Mouse (Mus musculus) heart, adult 11 months (tissue): ENCODE results near the gene Hykk.
"Not testable (repeated sequence)": the region's sequence is repeated elsewhere in the genome, so short reads cannot be mapped to it uniquely, and the experiment has no call there.

Experiments used
- DNase-seq: peaks from one replicate; pipeline ENCODE4 v3.0.0; 2022

The Hykk gene

GRCm38 (mm10) chr9:54917010-54917677 lies at the start of gene Hykk:
Gene Hykk (plus strand): TSS chr9:54917283.
- peak; percentile 100 for DNase-seq

- no peak for DNase-seq
These were observed 38.3 kb upstream of the Hykk start for GRCm38 (mm10) chr9:54878759-54879158.

- no peak for DNase-seq
These were observed 25.0 kb upstream of the Hykk start for GRCm38 (mm10) chr9:54892111-54892510.

- no peak for DNase-seq
These were observed 20.0 kb upstream of the Hykk start for GRCm38 (mm10) chr9:54897097-54897496.

GRCm38 (mm10) chr9:54909446-54909845 lies 7.6 kb upstream of the Hykk start:
- no peak for DNase-seq

GRCm38 (mm10) chr9:54915576-54915975 lies 1.5 kb upstream of the Hykk start:
- peak; percentile 69 for DNase-seq

- peak; percentile 92 for DNase-seq
These were observed 682 bp upstream of the Hykk start for GRCm38 (mm10) chr9:54916401-54916800.

GRCm38 (mm10) chr9:54918191-54918590 lies 1.1 kb downstream of the Hykk start:
- DNase-seq: peak; percentile 28

GRCm38 (mm10) chr9:54918781-54919180 lies 1.7 kb downstream of the Hykk start:
- DNase-seq: peak; percentile 1

GRCm38 (mm10) chr9:54919946-54920345 lies 2.9 kb downstream of the Hykk start:
- DNase-seq: peak; percentile 85

- DNase-seq: no peak
These were observed 13.7 kb downstream of the Hykk start for GRCm38 (mm10) chr9:54930741-54931140.

GRCm38 (mm10) chr9:54931765-54932164 lies 14.7 kb downstream of the Hykk start:
- DNase-seq: peak; percentile 35

- DNase-seq: peak; percentile 11
These were observed 15.3 kb downstream of the Hykk start for GRCm38 (mm10) chr9:54932379-54932778.

- peak; percentile 87 for DNase-seq
These were observed 25.0 kb downstream of the Hykk start for GRCm38 (mm10) chr9:54942071-54942470.

GRCm38 (mm10) chr9:54944467-54944866 lies 27.4 kb downstream of the Hykk start:
- peak; percentile 83 for DNase-seq

- DNase-seq: peak; percentile 76
These were observed 29.2 kb downstream of the Hykk start for GRCm38 (mm10) chr9:54946256-54946655.

- peak; percentile 91 for DNase-seq
These were observed 32.4 kb downstream of the Hykk start for GRCm38 (mm10) chr9:54949465-54949864.

GRCm38 (mm10) chr9:54950162-54950561 lies 33.1 kb downstream of the Hykk start:
- not testable (repeated sequence) for DNase-seq

- DNase-seq: peak; percentile 99
These were observed 33.7 kb downstream of the Hykk start, which contains the start of the genes Psma4 and AY074887 for GRCm38 (mm10) chr9:54950575-54951321. Gene Psma4 (plus strand): TSS chr9:54950790. Gene AY074887 (minus strand): TSS chr9:54950998.

GRCm38 (mm10) chr9:54961059-54961458 lies 44.0 kb downstream of the Hykk start:
- no peak for DNase-seq

- DNase-seq: no peak
These were observed 46.6 kb downstream of the Hykk start for GRCm38 (mm10) chr9:54963669-54964068.

GRCm38 (mm10) chr9:54969972-54970637 lies 53.0 kb downstream of the Hykk start:
- no peak for DNase-seq

- peak; percentile 41 for DNase-seq
These were observed 63.6 kb downstream of the Hykk start, which contains the start of gene Chrna5 for GRCm38 (mm10) chr9:54980674-54981073. Gene Chrna5 (plus strand): TSS chr9:54980880.
